Mouse (Mus musculus): ENCODE measurements around the gene Vav2.

GRCm38 (mm10) chr2:27235729-27236128, 191.1 kb downstream of the Vav2 start:
- TF ChIP-seq POLR2A (IDR thresholded peaks at IDR 0.05; ENCODE audit: insufficient read depth, low read depth, low read length) = no peak
- TF ChIP-seq CTCF (IDR thresholded peaks at IDR 0.05; ENCODE audit: insufficient read depth, low read depth, low read length) = peak; percentile 73
